Mouse (Mus musculus): ENCODE results near the gene Fam71e1.

GRCm38 (mm10) chr7:44469677-44470675 lies 26.4 kb upstream of the Fam71e1 start:
- TF ChIP-seq CTCF (IDR thresholded peaks at IDR 0.05; ENCODE audit: low read depth), result no peak
- TF ChIP-seq EP300 (optimal IDR thresholded peaks at IDR 0.05), result no peak
